Mouse (Mus musculus) layer of hippocampus, adult 18-20 months (tissue): ENCODE measurements at regions not wholly inside any gene's neighbourhood (a gene's known extent, or its start where the extent isn't known, plus 50 kb on each side); places are given as distances from the start of the nearest gene placed in this dataset.

Source experiments
- DNase-seq, 2 experiments: peaks; one replicate each; pipeline ENCODE4 v3.0.0; 2022; ENCODE audit warnings: low spot score in 2 of 2
- microRNA-seq, 2 experiments: library from miRNA; unstranded; fragments of <30 nt; microRNA quantifications; one replicate each; pipeline ENCODE4 v1.2.0; 2021

GRCm38 (mm10) chr16:13487659-13488058 is 180.3 kb downstream of the Parn start:
- DNase-seq, result no peak

- DNase-seq, result peak in 1 of 2 experiments; percentile 39
Measured at GRCm38 (mm10) chr16:13486571-13486970, 181.4 kb downstream of the Parn start.

- no peak for DNase-seq
Measured at GRCm38 (mm10) chr16:13480221-13480620, 187.7 kb downstream of the Parn start.

GRCm38 (mm10) chr16:13476653-13477052 is 191.3 kb downstream of the Parn start:
- DNase-seq, result no peak

GRCm38 (mm10) chr16:13474956-13475355 is 193.0 kb downstream of the Parn start:
- no peak for DNase-seq

GRCm38 (mm10) chr16:13474274-13474673 is 193.7 kb downstream of the Parn start:
- no peak for DNase-seq

- peak in 1 of 2 experiments; percentile 23 for DNase-seq
Measured at GRCm38 (mm10) chr16:13467139-13467538, 200.8 kb downstream of the Parn start.

Small RNA genes lying in the stretch of these regions (microRNA-seq; reads per million reads assigned to microRNA genes)
- gene Mir6365, result 0 reads per million in 2 experiments
